Mouse (Mus musculus) embryonic facial prominence, embryonic 10.5 days (tissue): Measurements from ENCODE around the gene Paqr3. TPM values are rescaled to one million over a fixed set of nuclear protein-coding genes. Genes with fewer than 3 reads are reported as not detected.

Experiments used
- DNase-seq: peaks from one replicate; pipeline ENCODE4 v3.0.0-alpha.2; 2017; ENCODE audit warnings: low spot score
- H3K27ac ChIP-seq: fragments of 300-500 bp; sonication (generic); replicated peaks from 2 replicates; pipeline ENCODE4 v1.5.1; 2016; ENCODE audit warnings: mild to moderate bottlenecking
- H3K27me3 ChIP-seq: fragments of 300-500 bp; sonication (generic); replicated peaks from 2 replicates; pipeline ENCODE4 v1.6.1; 2016; ENCODE audit warnings: low read depth, mild to moderate bottlenecking; ENCODE audit not compliant: poor library complexity, severe bottlenecking
- H3K36me3 ChIP-seq: fragments of 300-500 bp; sonication (generic); replicated peaks from 2 replicates; pipeline ENCODE4 v1.6.1; 2016; ENCODE audit warnings: mild to moderate bottlenecking, moderate library complexity
- H3K4me1 ChIP-seq: fragments of 300-500 bp; sonication (generic); 2 replicates; pipeline ENCODE4 v1.6.1; 2016
- H3K4me3 ChIP-seq: fragments of 300-500 bp; sonication (generic); 2 replicates; pipeline ENCODE4 v1.5.1; 2016; ENCODE audit warnings: mild to moderate bottlenecking, moderate library complexity
- H3K9me3 ChIP-seq: fragments of 300-500 bp; sonication (generic); 2 replicates; pipeline ENCODE4 v1.6.1; 2016; ENCODE audit warnings: mild to moderate bottlenecking
- WGBS: fragments of 180-500 bp; shearing (Covaris S2); methylation state at CpG from one replicate; pipeline ENCODE4 v1.1.7; 2016; 5-methylcytosine and 5-hydroxymethylcytosine counted together
- polyA plus RNA-seq: library from polyadenylated mRNA; unstranded; fragments of >200 nt; fragmentation: Nextera tagmentation; extraction: Ambion mirVana; gene quantifications from 2 replicates; pipeline ENCODE4 v1.2.1, GENCODE M21; 2016

Gene Paqr3
- polyA plus RNA-seq, 1 experiment from 2014 or later = 7.7 TPM

- 67% methylated on average over 5 of the region's 5 CpGs for WGBS
- no peaks in the 10 kb centered on the region for H3K9me3 ChIP-seq
- H3K4me3 ChIP-seq = no peak overlapping the region
- no peaks in the 10 kb centered on the region; the same call in 1 of the 2 replicates for H3K4me1 ChIP-seq
- DNase-seq = no peak
- no peak overlapping the region for H3K27ac ChIP-seq
- peaks cover 7% of the 10 kb centered on the region for H3K36me3 ChIP-seq
- no peaks in the 10 kb centered on the region for H3K27me3 ChIP-seq
Observed at GRCm38 (mm10) chr5:97078641-97079040, 32.8 kb downstream of the Paqr3 start.

- DNase-seq = no peak
- Histone ChIP-seq H3K4me3 (no peak overlapping the region), H3K36me3 (0 out of 2 replicates have a peak, but pooled peaks cover 2% of the 10 kb centered on the region), H3K9me3 (no peaks in the 10 kb centered on the region), H3K27me3 (no peaks in the 10 kb centered on the region), H3K27ac (no peak overlapping the region), H3K4me1 (no peaks in the 10 kb centered on the region; the same call in 1 of the 2 replicates)
- 83% methylated on average over 7 of the region's 7 CpGs for WGBS
Observed at GRCm38 (mm10) chr5:97077676-97078075, 33.7 kb downstream of the Paqr3 start.

- H3K4me1 ChIP-seq = no peaks in the 10 kb centered on the region; the same call in 1 of the 2 replicates
- no peak overlapping the region for H3K4me3 ChIP-seq
- no peaks in the 10 kb centered on the region for H3K27me3 ChIP-seq
- no peaks in the 10 kb centered on the region for H3K36me3 ChIP-seq
- no peaks in the 10 kb centered on the region for H3K9me3 ChIP-seq
- DNase-seq = no peak
- no peak overlapping the region for H3K27ac ChIP-seq
- WGBS = 89% methylated on average over 5 of the region's 5 CpGs
Observed at GRCm38 (mm10) chr5:97076167-97076566, 35.2 kb downstream of the Paqr3 start.

- WGBS = 94% methylated on average over 11 of the region's 11 CpGs
- DNase-seq = no peak
- no peak overlapping the region for H3K4me3 ChIP-seq
- no peaks in the 10 kb centered on the region for H3K9me3 ChIP-seq
- no peaks in the 10 kb centered on the region; the same call in 1 of the 2 replicates for H3K4me1 ChIP-seq
- H3K27me3 ChIP-seq = no peaks in the 10 kb centered on the region
- H3K27ac ChIP-seq = no peak overlapping the region
- peaks cover under 1% of the 10 kb centered on the region; the same call in 1 of the 2 replicates for H3K36me3 ChIP-seq
Observed at GRCm38 (mm10) chr5:97075476-97076151, 35.8 kb downstream of the Paqr3 start.

GRCm38 (mm10) chr5:97065746-97066145 is 45.6 kb downstream of the Paqr3 start:
- peaks cover 49% of the 10 kb centered on the region for H3K36me3 ChIP-seq
- no peak for DNase-seq
- 92% methylated on average over 4 of the region's 4 CpGs for WGBS

GRCm38 (mm10) chr5:97062041-97062440 is 49.4 kb downstream of the Paqr3 start:
- H3K36me3 ChIP-seq = peaks cover 45% of the 10 kb centered on the region

More at GRCm38 (mm10) chr5:97065746-97066145, 45.6 kb downstream of the Paqr3 start:
- Histone ChIP-seq H3K9me3 (no peaks in the 10 kb centered on the region), H3K4me1 (peaks cover 3% of the 10 kb centered on the region; the same call in 1 of the 2 replicates), H3K27me3 (no peaks in the 10 kb centered on the region), H3K4me3 (no peak overlapping the region), H3K27ac (no peak overlapping the region)

GRCm38 (mm10) chr5:97060864-97061263 is 50.5 kb downstream of the Paqr3 start:
- Histone ChIP-seq H3K36me3 (peaks cover 36% of the 10 kb centered on the region), H3K27me3 (no peaks in the 10 kb centered on the region), H3K4me1 (peaks cover 7% of the 10 kb centered on the region; the same call in 1 of the 2 replicates), H3K27ac (no peak overlapping the region; the same call in 1 of the 2 replicates), H3K4me3 (no peak overlapping the region), H3K9me3 (no peaks in the 10 kb centered on the region)
- 57% methylated on average over 3 of the region's 3 CpGs for WGBS
- DNase-seq = no peak

More at GRCm38 (mm10) chr5:97062041-97062440, 49.4 kb downstream of the Paqr3 start:
- DNase-seq = peak; percentile 12
- H3K27me3 ChIP-seq = no peaks in the 10 kb centered on the region
- H3K4me1 ChIP-seq = peaks cover 7% of the 10 kb centered on the region; the same call in 1 of the 2 replicates
- no peaks in the 10 kb centered on the region for H3K9me3 ChIP-seq
- 66% methylated on average over 1 of the region's 1 CpGs for WGBS
- no peak overlapping the region for H3K27ac ChIP-seq
- H3K4me3 ChIP-seq = no peak overlapping the region

- Histone ChIP-seq H3K36me3 (peaks cover 16% of the 10 kb centered on the region), H3K9me3 (no peaks in the 10 kb centered on the region), H3K4me3 (no peak overlapping the region), H3K27me3 (no peaks in the 10 kb centered on the region), H3K4me1 (peaks cover 4% of the 10 kb centered on the region; the same call in 1 of the 2 replicates), H3K27ac (no peak overlapping the region)
- no peak for DNase-seq
- whole genome bisulfite sequencing = 88% methylated on average over 12 of the region's 12 CpGs
Observed at GRCm38 (mm10) chr5:97056791-97057450, 54.5 kb downstream of the Paqr3 start.

GRCm38 (mm10) chr5:97056359-97056758 is 55.0 kb downstream of the Paqr3 start:
- no peak for DNase-seq
- Histone ChIP-seq H3K36me3 (peaks cover 16% of the 10 kb centered on the region), H3K4me3 (no peak overlapping the region), H3K27ac (no peak overlapping the region), H3K4me1 (peaks cover 3% of the 10 kb centered on the region; the same call in 1 of the 2 replicates), H3K27me3 (no peaks in the 10 kb centered on the region), H3K9me3 (no peaks in the 10 kb centered on the region)
- 87% methylated on average over 3 of the region's 3 CpGs for WGBS

GRCm38 (mm10) chr5:97055511-97056068 is 55.8 kb downstream of the Paqr3 start:
- Histone ChIP-seq H3K9me3 (no peaks in the 10 kb centered on the region), H3K27me3 (no peaks in the 10 kb centered on the region), H3K4me1 (peaks cover 3% of the 10 kb centered on the region; the same call in 1 of the 2 replicates), H3K4me3 (no peak overlapping the region), H3K36me3 (peaks cover 16% of the 10 kb centered on the region), H3K27ac (no peak overlapping the region)
- 24% methylated on average over 1 of the region's 1 CpGs for WGBS
- no peak for DNase-seq

GRCm38 (mm10) chr5:97054801-97055200 is 56.6 kb downstream of the Paqr3 start:
- WGBS = 82% methylated on average over 10 of the region's 10 CpGs
- no peak overlapping the region for H3K4me3 ChIP-seq
- H3K27ac ChIP-seq = no peak overlapping the region
- H3K9me3 ChIP-seq = no peaks in the 10 kb centered on the region
- peaks cover 16% of the 10 kb centered on the region for H3K36me3 ChIP-seq
- H3K4me1 ChIP-seq = peaks cover under 1% of the 10 kb centered on the region; the same call in 1 of the 2 replicates
- no peaks in the 10 kb centered on the region for H3K27me3 ChIP-seq
- no peak for DNase-seq

GRCm38 (mm10) chr5:97054166-97054565 is 57.2 kb downstream of the Paqr3 start:
- no peak for DNase-seq
- WGBS = 91% methylated on average over 5 of the region's 5 CpGs
- H3K4me1 ChIP-seq = no peaks in the 10 kb centered on the region

More at GRCm38 (mm10) chr5:97054166-97054565, 57.2 kb downstream of the Paqr3 start:
- Histone ChIP-seq H3K9me3 (no peaks in the 10 kb centered on the region), H3K4me3 (no peak overlapping the region), H3K27ac (no peak overlapping the region), H3K36me3 (peaks cover 16% of the 10 kb centered on the region), H3K27me3 (no peaks in the 10 kb centered on the region)
